11 mouse cellular contexts compared by ENCODE assay signal in genomic region chr13:60508054-60508453, GRCm38 (mm10).
A peak's percentile ranks its signal among the peaks of the same experiment; 100 is the strongest.
DNase-seq lines count a peak whose midpoint lies in the region; ATAC-seq and TF ChIP-seq lines count a peak whose summit lies in the region.
"Had no signal": no experiment of that assay in that cellular context is flagged by ENCODE, and none has a peak within 500 bp of the region (broad histone marks: within the 10 kb centered on the region; RNA-seq: fewer than 3 reads in every experiment).

No protein-coding gene starts in this region.

- no peak for TF ChIP-seq CTCF in lung, embryonic 14.5 days (IDR thresholded peaks at IDR 0.05; ENCODE audit: low read depth)

- no peaks in the 10 kb centered on the region for H3K36me3 ChIP-seq in lung, embryonic 14.5 days (ENCODE audit: insufficient read depth)
- H3K36me3 ChIP-seq in hindbrain, embryonic 12.5 days: no peaks in the 10 kb centered on the region
- H3K36me3 ChIP-seq: embryonic facial prominence, embryonic 12.5 days; liver, embryonic 15.5 days had no signal

- 23% methylated on average over 4 of the region's 4 CpGs for WGBS in lung, embryonic 14.5 days
- WGBS in hindbrain, embryonic 12.5 days: 68% methylated on average over 4 of the region's 4 CpGs

- H3K27me3 ChIP-seq in lung, embryonic 14.5 days (ENCODE audit: insufficient read depth, low read length): no peaks in the 10 kb centered on the region
- H3K27me3 ChIP-seq in hindbrain, embryonic 12.5 days: no peaks in the 10 kb centered on the region
- H3K27me3 ChIP-seq: embryonic facial prominence, embryonic 12.5 days; liver, embryonic 15.5 days had no signal

- no peaks in the 10 kb centered on the region; the same call in 1 of the 2 replicates for H3K9me3 ChIP-seq in lung, embryonic 14.5 days (ENCODE audit: low read depth, low read length)
- no peaks in the 10 kb centered on the region for H3K9me3 ChIP-seq in hindbrain, embryonic 12.5 days (replicated peaks)
- H3K9me3 ChIP-seq: embryonic facial prominence, embryonic 12.5 days; liver, embryonic 15.5 days had no signal

- peak; percentile 73 for ATAC-seq in lung, embryonic 14.5 days (ENCODE audit: insufficient read depth)
- no peak for ATAC-seq in hindbrain, embryonic 12.5 days (ENCODE audit: low FRiP score)

- H3K4me2 ChIP-seq in lung, embryonic 14.5 days: no peak overlapping the region
- no peak overlapping the region for H3K4me2 ChIP-seq in hindbrain, embryonic 12.5 days (replicated peaks)
- H3K4me2 ChIP-seq: embryonic facial prominence, embryonic 12.5 days; liver, embryonic 15.5 days had no signal

- H3K27ac ChIP-seq in lung, embryonic 14.5 days (ENCODE audit: low read depth): peak overlapping the region; percentile 12; the same call in 1 of the 2 replicates
- no peak overlapping the region for H3K27ac ChIP-seq in hindbrain, embryonic 12.5 days
- H3K27ac ChIP-seq: embryonic facial prominence, embryonic 12.5 days; liver, embryonic 15.5 days had no signal

- no peak overlapping the region for H3K9ac ChIP-seq in lung, embryonic 14.5 days
- no peak overlapping the region for H3K9ac ChIP-seq in hindbrain, embryonic 12.5 days
- H3K9ac ChIP-seq: embryonic facial prominence, embryonic 12.5 days; liver, embryonic 15.5 days had no signal

- 0 out of 2 replicates have a peak, but pooled peaks cover 4% of the 10 kb centered on the region for H3K4me1 ChIP-seq in lung, embryonic 14.5 days (ENCODE audit: insufficient read depth)
- no peaks in the 10 kb centered on the region for H3K4me1 ChIP-seq in hindbrain, embryonic 12.5 days

- DNase-seq in gastrocnemius, postnatal 14 days: peak; percentile 23
- DNase-seq in gastrocnemius, adult 8-10 months (ENCODE audit: low spot score in 2 of 2): no peak
- peak; percentile 47 for DNase-seq in Muller cell, postnatal 12 days (ENCODE audit: inconsistent ontology term)
- DNase-seq in gastrocnemius, postnatal 25 days: peak; percentile 35
- DNase-seq in lung, embryonic 14.5 days: peak; percentile 79
- no peak for DNase-seq in thymus, postnatal 0 days (ENCODE audit: low spot score)
- no peak for DNase-seq in right cerebral cortex, adult 18-20 months
- DNase-seq: retina, postnatal 1 day had no signal

- no peak overlapping the region for H3K4me3 ChIP-seq in lung, embryonic 14.5 days (ENCODE audit: low read depth, low read length)
- H3K4me3 ChIP-seq in hindbrain, embryonic 12.5 days: no peak overlapping the region
- H3K4me3 ChIP-seq: embryonic facial prominence, embryonic 12.5 days; liver, embryonic 15.5 days had no signal

- intact Hi-C loops in gastrocnemius, postnatal 14 days (cut with DNase I; ENCODE audit: low total_unique reads): no loop called here

Comparison
In these comparisons a context has a peak if more than half of its experiments do, and no peak if none do; other contexts are left out.
1. DNase-seq: peak in gastrocnemius, postnatal 14 days (single experiment), Muller cell, postnatal 12 days (single experiment), gastrocnemius, postnatal 25 days (single experiment) and lung, embryonic 14.5 days (single experiment); none in gastrocnemius, adult 8-10 months (0 of 2), thymus, postnatal 0 days (single experiment) and right cerebral cortex, adult 18-20 months (single experiment).